28 mouse cellular contexts compared by ENCODE assay signal in genomic region chr14:29196171-29196570, GRCm38 (mm10).
A peak's percentile ranks its signal among the peaks of the same experiment; 100 is the strongest.
DNase-seq lines count a peak whose midpoint lies in the region; ATAC-seq and TF ChIP-seq lines count a peak whose summit lies in the region.
"Had no signal": no experiment of that assay in that cellular context is flagged by ENCODE, and none has a peak within 500 bp of the region (broad histone marks: within the 10 kb centered on the region; RNA-seq: fewer than 3 reads in every experiment).

No protein-coding gene starts in this region.

- H3K9me3 ChIP-seq in forebrain, postnatal 0 days (ENCODE audit: low read length) = no peaks in the 10 kb centered on the region
- no peaks in the 10 kb centered on the region for H3K9me3 ChIP-seq in forebrain, embryonic 12.5 days
- H3K9me3 ChIP-seq in midbrain, embryonic 10.5 days (replicated peaks) = no peaks in the 10 kb centered on the region
- H3K9me3 ChIP-seq in midbrain, embryonic 13.5 days = no peaks in the 10 kb centered on the region
- H3K9me3 ChIP-seq: embryonic facial prominence, embryonic 10.5 days; embryonic facial prominence, embryonic 13.5 days; forebrain, embryonic 13.5 days; hindbrain, embryonic 12.5 days; hindbrain, embryonic 15.5 days had no signal

- ATAC-seq in forebrain, postnatal 0 days = peak; percentile 45; the same call in 1 of the 2 replicates
- no peak for ATAC-seq in forebrain, embryonic 12.5 days (ENCODE audit: low FRiP score)
- ATAC-seq in midbrain, embryonic 13.5 days = no peak
- ATAC-seq: forebrain, embryonic 13.5 days; forebrain, embryonic 16.5 days; inflammation-experienced regulatory T-cells, adult 6 months; intestine, embryonic 16.5 days; Patski had no signal

- no peak for TF ChIP-seq CTCF in forebrain, postnatal 0 days (IDR thresholded peaks at IDR 0.05; ENCODE audit: low read depth)

- H3K9ac ChIP-seq in forebrain, postnatal 0 days = no peak overlapping the region
- no peak overlapping the region for H3K9ac ChIP-seq in forebrain, embryonic 12.5 days
- no peak overlapping the region for H3K9ac ChIP-seq in midbrain, embryonic 13.5 days (replicated peaks)
- H3K9ac ChIP-seq: embryonic facial prominence, embryonic 13.5 days; forebrain, embryonic 13.5 days; hindbrain, embryonic 12.5 days; hindbrain, embryonic 15.5 days had no signal

- H3K4me2 ChIP-seq in forebrain, postnatal 0 days (ENCODE audit: low read depth) = no peak overlapping the region
- H3K4me2 ChIP-seq in forebrain, embryonic 12.5 days = no peak overlapping the region
- H3K4me2 ChIP-seq in midbrain, embryonic 13.5 days (replicated peaks) = no peak overlapping the region
- H3K4me2 ChIP-seq: embryonic facial prominence, embryonic 13.5 days; forebrain, embryonic 13.5 days; heart, embryonic 11.5 days; hindbrain, embryonic 12.5 days; hindbrain, embryonic 15.5 days had no signal

- no peaks in the 10 kb centered on the region for H3K4me1 ChIP-seq in forebrain, postnatal 0 days (ENCODE audit: insufficient read depth)
- H3K4me1 ChIP-seq in forebrain, embryonic 12.5 days = no peaks in the 10 kb centered on the region
- H3K4me1 ChIP-seq in midbrain, embryonic 10.5 days = peaks cover 6% of the 10 kb centered on the region; the same call in 1 of the 2 replicates
- H3K4me1 ChIP-seq in midbrain, embryonic 13.5 days (replicated peaks) = no peaks in the 10 kb centered on the region
- H3K4me1 ChIP-seq: embryonic facial prominence, embryonic 10.5 days; embryonic facial prominence, embryonic 13.5 days; forebrain, embryonic 13.5 days; hindbrain, embryonic 12.5 days; hindbrain, embryonic 15.5 days had no signal

- no peak overlapping the region for H3K4me3 ChIP-seq in forebrain, postnatal 0 days (ENCODE audit: low read depth, low read length)
- H3K4me3 ChIP-seq in forebrain, embryonic 12.5 days (replicated peaks) = no peak overlapping the region
- H3K4me3 ChIP-seq in midbrain, embryonic 10.5 days = no peak overlapping the region
- no peak overlapping the region for H3K4me3 ChIP-seq in midbrain, embryonic 13.5 days (replicated peaks)
- H3K4me3 ChIP-seq: embryonic facial prominence, embryonic 10.5 days; embryonic facial prominence, embryonic 13.5 days; erythroblast, embryonic 14.5 days; forebrain, embryonic 13.5 days; hindbrain, embryonic 12.5 days; hindbrain, embryonic 15.5 days had no signal

- H3K27me3 ChIP-seq in forebrain, postnatal 0 days (ENCODE audit: insufficient read depth, low read length) = no peaks in the 10 kb centered on the region
- no peaks in the 10 kb centered on the region for H3K27me3 ChIP-seq in forebrain, embryonic 12.5 days
- no peaks in the 10 kb centered on the region for H3K27me3 ChIP-seq in midbrain, embryonic 10.5 days (ENCODE audit: low read depth, poor library complexity, severe bottlenecking)
- H3K27me3 ChIP-seq in midbrain, embryonic 13.5 days = no peaks in the 10 kb centered on the region
- H3K27me3 ChIP-seq: CH12.LX; embryonic facial prominence, embryonic 13.5 days; forebrain, embryonic 13.5 days; hindbrain, embryonic 12.5 days; Patski had no signal

- peak; percentile 25 for DNase-seq in forebrain, postnatal 0 days
- no peak for DNase-seq in midbrain, embryonic 10.5 days (ENCODE audit: low spot score)
- DNase-seq in brain, adult 2 months (ENCODE audit: low read depth, low spot score) = peak; percentile 16
- no peak for DNase-seq in embryo, embryonic 9.5 days (ENCODE audit: extremely low spot score)
- DNase-seq: adrenal gland, postnatal 10 days; adrenal gland, postnatal 36 days; B cell, adult 2 months; cerebellum, adult 18-20 months; cerebellum, adult 9-10 months; cerebellum, postnatal 25 days; gastrocnemius, postnatal 14 days; heart, adult 11 months; kidney, adult 18-20 months had no signal

- H3K27ac ChIP-seq in forebrain, postnatal 0 days (ENCODE audit: low read depth, low read length) = no peak overlapping the region
- H3K27ac ChIP-seq in forebrain, embryonic 12.5 days = no peak overlapping the region
- H3K27ac ChIP-seq in midbrain, embryonic 10.5 days (replicated peaks) = 0 out of 2 replicates have a peak overlapping the region, but pooled peaks have one; percentile 34
- no peak overlapping the region for H3K27ac ChIP-seq in midbrain, embryonic 13.5 days
- H3K27ac ChIP-seq: embryonic facial prominence, embryonic 10.5 days; embryonic facial prominence, embryonic 13.5 days; forebrain, embryonic 13.5 days; hindbrain, embryonic 12.5 days; hindbrain, embryonic 15.5 days had no signal

- H3K36me3 ChIP-seq in forebrain, postnatal 0 days (ENCODE audit: insufficient read depth) = no peaks in the 10 kb centered on the region
- no peaks in the 10 kb centered on the region for H3K36me3 ChIP-seq in forebrain, embryonic 12.5 days (replicated peaks)
- no peaks in the 10 kb centered on the region for H3K36me3 ChIP-seq in midbrain, embryonic 10.5 days
- H3K36me3 ChIP-seq in midbrain, embryonic 13.5 days = no peaks in the 10 kb centered on the region
- H3K36me3 ChIP-seq: embryonic facial prominence, embryonic 10.5 days; embryonic facial prominence, embryonic 13.5 days; G1E; hindbrain, embryonic 12.5 days; hindbrain, embryonic 15.5 days had no signal

Comparison
In these comparisons a context has a peak if more than half of its experiments do, and no peak if none do; other contexts are left out.
1. DNase-seq: peak in forebrain, postnatal 0 days (single experiment) and brain, adult 2 months (single experiment); none in midbrain, embryonic 10.5 days (single experiment) and embryo, embryonic 9.5 days (single experiment).